Mouse (Mus musculus) embryo, embryonic 11.5 days (tissue): ENCODE measurements around the gene Apol6.

Experiments
- DNase-seq: peaks from one replicate; pipeline ENCODE4 v3.0.0-alpha.2; 2012; ENCODE audit warnings: low read depth, low spot score

The Apol6 gene

GRCm38 (mm10) chr15:77044597-77045320 is at the start of gene Apol6:
Gene Apol6, plus strand, starts transcription at chr15:77044729.
- DNase-seq, result no peak

GRCm38 (mm10) chr15:76998048-76998447 is 46.5 kb upstream of the Apol6 start:
- no peak for DNase-seq

GRCm38 (mm10) chr15:76998878-76999588 is 45.5 kb upstream of the Apol6 start:
- DNase-seq, result no peak

GRCm38 (mm10) chr15:77003173-77003867 is 41.2 kb upstream of the Apol6 start:
- DNase-seq, result no peak

GRCm38 (mm10) chr15:77003868-77004215 is 40.7 kb upstream of the Apol6 start:
- DNase-seq, result peak; percentile 47

- DNase-seq, result no peak
These were observed 35.7 kb upstream of the Apol6 start for GRCm38 (mm10) chr15:77008851-77009250.

GRCm38 (mm10) chr15:77013753-77014241 is 30.7 kb upstream of the Apol6 start:
- DNase-seq, result no peak

- DNase-seq, result no peak
These were observed 30.1 kb upstream of the Apol6 start for GRCm38 (mm10) chr15:77014431-77014830.

GRCm38 (mm10) chr15:77014985-77015384 is 29.5 kb upstream of the Apol6 start:
- no peak for DNase-seq

GRCm38 (mm10) chr15:77016509-77016908 is 28.0 kb upstream of the Apol6 start:
- DNase-seq, result no peak

- no peak for DNase-seq
These were observed 26.6 kb upstream of the Apol6 start for GRCm38 (mm10) chr15:77017897-77018296.

- no peak for DNase-seq
These were observed 25.7 kb upstream of the Apol6 start for GRCm38 (mm10) chr15:77018740-77019340.

GRCm38 (mm10) chr15:77019533-77019932 is 25.0 kb upstream of the Apol6 start:
- no peak for DNase-seq

GRCm38 (mm10) chr15:77020136-77020535 is 24.4 kb upstream of the Apol6 start:
- DNase-seq, result no peak

- no peak for DNase-seq
These were observed 23.5 kb upstream of the Apol6 start for GRCm38 (mm10) chr15:77021056-77021455.

- no peak for DNase-seq
These were observed 22.7 kb upstream of the Apol6 start for GRCm38 (mm10) chr15:77021851-77022250.

GRCm38 (mm10) chr15:77022401-77022957 is 22.1 kb upstream of the Apol6 start:
- no peak for DNase-seq

- DNase-seq, result no peak
These were observed 18.5 kb upstream of the Apol6 start for GRCm38 (mm10) chr15:77025884-77026583.

- no peak for DNase-seq
These were observed 17.4 kb upstream of the Apol6 start for GRCm38 (mm10) chr15:77027117-77027516.

- DNase-seq, result no peak
These were observed 16.9 kb upstream of the Apol6 start for GRCm38 (mm10) chr15:77027675-77028074.
